ENCODE assay signal across 22 mouse cellular contexts in genomic region chr4:123164157-123164556, GRCm38 (mm10). TPM values are rescaled to one million over a fixed set of nuclear protein-coding genes. Genes with fewer than 3 reads are reported as not detected.
DNase-seq lines count a peak whose midpoint lies in the region.
"Had no signal": no experiment of that assay in that cellular context is flagged by ENCODE, and none has a peak within 500 bp of the region (broad histone marks: within the 10 kb centered on the region; RNA-seq: fewer than 3 reads in every experiment).

No protein-coding gene starts in this region.

- peak; percentile 4 to 6 for DNase-seq in heart, adult 18-20 months
- no peak for DNase-seq in heart, postnatal 36 days
- DNase-seq in layer of hippocampus, adult 18-20 months (ENCODE audit: low spot score in 2 of 2): peak; percentile 68 to 78
- DNase-seq in layer of hippocampus, postnatal 14 days (ENCODE audit: low spot score in 2 of 2): no peak
- peak; percentile 67 to 72 for DNase-seq in frontal cortex, postnatal 36 days (ENCODE audit: low spot score in 2 of 2)
- peak; percentile 56 to 71 for DNase-seq in left cerebral cortex, adult 9 months (ENCODE audit: low spot score in 2 of 2)
- DNase-seq in thymus, postnatal 0 days (ENCODE audit: low spot score): no peak
- no peak for DNase-seq in spleen, adult 12 weeks (ENCODE audit: low spot score)
- DNase-seq: cerebellum, adult 9-11 months; embryo, embryonic 11 days; gastrocnemius, postnatal 14 days; lung, adult 2 months; lung, postnatal 4 days had no signal

- intact Hi-C loops in heart, postnatal 36 days (cut with DNase I): no loop called here

RNA-seq across cellular contexts. Expression of gene Hpcal4, which starts 18.9 kb away (rescaled TPM):
- under 1 TPM; 0.05 to 0.50 TPM for total RNA-seq in heart, adult 18-20 months (2021)
- under 1 TPM; 0.08 TPM for total RNA-seq in heart, postnatal 36 days (2021)
- total RNA-seq in layer of hippocampus, adult 18-20 months (2021): 100 to 1,000 TPM; 476 to 553 TPM
- total RNA-seq in layer of hippocampus, postnatal 14 days (2021): 100 to 1,000 TPM; 331 to 338 TPM
- 0.30 and 0.41 TPM in 2 replicates for polyA plus RNA-seq in thymus, postnatal 0 days (2015; fragmentation: Nextera tagmentation; extraction: Ambion mirVana)
- total RNA-seq: liver, adult 2 months; neutrophil, adult 5-6 weeks had no signal
- polyA plus RNA-seq: C2C12; liver, adult 2 months had no signal

RNA-seq across cellular contexts. Expression of gene Ppie, which starts 24.4 kb away (rescaled TPM):
- 10 to 100 TPM; 21.1 to 26.5 TPM for total RNA-seq in heart, adult 18-20 months (2021)
- 10 to 100 TPM; 23.0 to 23.9 TPM for total RNA-seq in heart, postnatal 36 days (2021)
- total RNA-seq in layer of hippocampus, adult 18-20 months (2021): 10 to 100 TPM; 21.6 to 22.0 TPM
- 10 to 100 TPM; 17.5 to 21.5 TPM for total RNA-seq in layer of hippocampus, postnatal 14 days (2021)
- polyA plus RNA-seq in thymus, postnatal 0 days (2015; fragmentation: Nextera tagmentation; extraction: Ambion mirVana): 92.1 and 105 TPM in 2 replicates

RNA-seq across cellular contexts. Expression of gene Nt5c1a, which starts 37.1 kb away (rescaled TPM):
- total RNA-seq in heart, adult 18-20 months (2021): 10 to 100 TPM; 50.8 to 64.1 TPM
- 10 to 100 TPM; 45.5 to 58.6 TPM for total RNA-seq in heart, postnatal 36 days (2021)
- 10 to 100 TPM; 15.9 to 16.1 TPM for total RNA-seq in layer of hippocampus, adult 18-20 months (2021)
- 1 to 10 TPM; 9.3 to 9.8 TPM for total RNA-seq in layer of hippocampus, postnatal 14 days (2021)
- polyA plus RNA-seq in thymus, postnatal 0 days (2015; fragmentation: Nextera tagmentation; extraction: Ambion mirVana): not detected in 2 replicates
- total RNA-seq: liver, adult 2 months; neutrophil, adult 5-6 weeks had no signal
- polyA plus RNA-seq: C2C12; forebrain, embryonic 15.5 days; hindbrain, embryonic 12.5 days; intestine, embryonic 14.5 days; liver, adult 2 months; midbrain, embryonic 12.5 days; stomach, embryonic 14.5 days had no signal

RNA-seq across cellular contexts. Expression of gene Oxct2b, which starts 48.1 kb away (rescaled TPM):
- total RNA-seq in heart, adult 18-20 months (2021): not detected
- total RNA-seq in heart, postnatal 36 days (2021): not detected
- total RNA-seq in layer of hippocampus, adult 18-20 months (2021): not detected
- under 1 TPM; 0.30 to 0.38 TPM for total RNA-seq in layer of hippocampus, postnatal 14 days (2021)
- 0.09 TPM in 1 of 2 replicates, not detected in the other for polyA plus RNA-seq in thymus, postnatal 0 days (2015; fragmentation: Nextera tagmentation; extraction: Ambion mirVana)
- total RNA-seq: gastrocnemius, postnatal 14 days; liver, adult 2 months; neutrophil, adult 5-6 weeks had no signal
- polyA plus RNA-seq: C2C12; hindbrain, embryonic 12.5 days; kidney, embryonic 15.5 days; liver, adult 2 months; lung, adult 2 months; midbrain, embryonic 12.5 days; stomach, embryonic 14.5 days had no signal

RNA-seq across cellular contexts. Expression of gene Bmp8b, which starts 59.2 kb away (rescaled TPM):
- not detected for total RNA-seq in heart, adult 18-20 months (2021)
- not detected for total RNA-seq in heart, postnatal 36 days (2021)
- not detected for total RNA-seq in layer of hippocampus, adult 18-20 months (2021)
- total RNA-seq in layer of hippocampus, postnatal 14 days (2021): under 1 TPM; 0.62 to 0.86 TPM
- 0.12 and 0.17 TPM in 2 replicates for polyA plus RNA-seq in thymus, postnatal 0 days (2015; fragmentation: Nextera tagmentation; extraction: Ambion mirVana)
- total RNA-seq: gastrocnemius, postnatal 14 days; liver, adult 2 months; neutrophil, adult 5-6 weeks had no signal
- polyA plus RNA-seq: C2C12 had no signal

Comparison
In these comparisons a context has a peak if more than half of its experiments do, and no peak if none do; other contexts are left out.
1. DNase-seq: peak in heart, adult 18-20 months (2 of 2), layer of hippocampus, adult 18-20 months (2 of 2), frontal cortex, postnatal 36 days (2 of 2) and left cerebral cortex, adult 9 months (2 of 2); none in heart, postnatal 36 days (0 of 2), layer of hippocampus, postnatal 14 days (0 of 2), thymus, postnatal 0 days (single experiment) and spleen, adult 12 weeks (single experiment).
2. RNA of gene Hpcal4, which starts 18.9 kb away (total RNA-seq): 476 to 553 TPM in layer of hippocampus, adult 18-20 months and 331 to 338 TPM in layer of hippocampus, postnatal 14 days; 0.05 to 0.50 TPM in heart, adult 18-20 months and 0.08 TPM in heart, postnatal 36 days; every median in the first group is over 100 times any median in the second.